Mouse (Mus musculus) intestine, embryonic 16.5 days (tissue): ENCODE data around the gene Ikzf5. TPM values are rescaled to one million over a fixed set of nuclear protein-coding genes. Genes with fewer than 3 reads are reported as not detected.
A peak's percentile ranks its signal among the peaks of the same experiment; 100 is the strongest.

ENCODE experiments used
- ATAC-seq: fragments of 200-750 bp; cut with Nextera tagmentation; 2 replicates; pipeline ENCODE4 v1.8.0; 2017; ENCODE audit warnings: moderate TSS enrichment, moderate library complexity
- H3K27ac ChIP-seq: fragments of 300-500 bp; sonication (generic); 2 replicates; pipeline ENCODE4 v1.5.1; 2014; ENCODE audit warnings: mild to moderate bottlenecking, low read length
- H3K27me3 ChIP-seq: fragments of 300-500 bp; sonication (generic); replicated peaks from 2 replicates; pipeline ENCODE4 v1.6.1; 2014; ENCODE audit warnings: low read length, control low read depth, mixed read lengths; ENCODE audit not compliant: control insufficient read depth, insufficient read depth
- H3K36me3 ChIP-seq: fragments of 300-500 bp; sonication (generic); 2 replicates; pipeline ENCODE4 v1.6.1; 2014; ENCODE audit warnings: low read length, control low read depth; ENCODE audit not compliant: control insufficient read depth, insufficient read depth
- H3K4me1 ChIP-seq: fragments of 300-500 bp; sonication (generic); 2 replicates; pipeline ENCODE4 v1.6.1; 2014; ENCODE audit warnings: low read length, control low read depth, mixed read lengths; ENCODE audit not compliant: control insufficient read depth, insufficient read depth
- H3K4me2 ChIP-seq: fragments of 300-500 bp; sonication (generic); 2 replicates; pipeline ENCODE4 v1.6.1; 2014; ENCODE audit warnings: low read depth, low read length, control low read depth
- H3K4me3 ChIP-seq: fragments of 300-500 bp; sonication (generic); 2 replicates; pipeline ENCODE4 v1.5.1; 2014; ENCODE audit warnings: mild to moderate bottlenecking, low read length
- H3K9ac ChIP-seq: fragments of 300-500 bp; sonication (generic); 2 replicates; pipeline ENCODE4 v1.6.1; 2014; ENCODE audit warnings: low read depth, low read length
- H3K9me3 ChIP-seq: fragments of 300-500 bp; sonication (generic); 2 replicates; pipeline ENCODE4 v1.6.1; 2016; ENCODE audit warnings: low read length, control low read depth; ENCODE audit not compliant: control insufficient read depth
- WGBS: fragments of 180-500 bp; shearing (Covaris S2); extraction: QIAGEN DNeasy Blood & Tissue Kit; methylation state at CpG from one replicate; pipeline ENCODE4 v1.1.7; 2014; 5-methylcytosine and 5-hydroxymethylcytosine counted together
- polyA plus RNA-seq: library from polyadenylated mRNA; unstranded; fragments of >200 nt; fragmentation: Nextera tagmentation; extraction: Ambion mirVana; gene quantifications from 2 replicates; pipeline ENCODE4 v1.2.1, GENCODE M21; 2015

Ikzf5 gene
- polyA plus RNA-seq, 1 experiment from 2014 or later = 8.1 TPM

GRCm38 (mm10) chr7:131362615-131363300 lies 47.6 kb downstream of the Ikzf5 start, which contains the start of gene 2310057M21Rik:
Gene 2310057M21Rik (minus strand): TSS chr7:131362759.
- H3K27me3 ChIP-seq = no peaks in the 10 kb centered on the region
- peak; percentile 97 for ATAC-seq
- peak within 1 kb of the TSS; percentile 86 for H3K4me3 ChIP-seq
- H3K27ac ChIP-seq = peak within 1 kb of the TSS; percentile 96
- H3K9me3 ChIP-seq = no peaks in the 10 kb centered on the region
- under 1% methylated on average over 55 of the region's 55 CpGs for WGBS
- peaks cover 9% of the 10 kb centered on the region for H3K4me1 ChIP-seq
- H3K4me2 ChIP-seq = peak within 1 kb of the TSS; percentile 92
- peak within 1 kb of the TSS; percentile 93 for H3K9ac ChIP-seq
- H3K36me3 ChIP-seq = no peaks in the 10 kb centered on the region

- Histone ChIP-seq H3K4me3 (peak overlapping the region; percentile 86), H3K9ac (peak overlapping the region; percentile 93), H3K4me2 (peak overlapping the region; percentile 92), H3K4me1 (peaks cover 9% of the 10 kb centered on the region), H3K9me3 (no peaks in the 10 kb centered on the region), H3K36me3 (0 out of 2 replicates have a peak, but pooled peaks cover 3% of the 10 kb centered on the region), H3K27me3 (no peaks in the 10 kb centered on the region), H3K27ac (peak overlapping the region; percentile 96)
- under 1% methylated on average over 35 of the region's 35 CpGs for WGBS
- ATAC-seq = peak; percentile 72
These were observed 48.1 kb downstream of the Ikzf5 start for GRCm38 (mm10) chr7:131362269-131362614.

GRCm38 (mm10) chr7:131356105-131356504 lies 54.2 kb downstream of the Ikzf5 start:
- 94% methylated on average over 13 of the region's 13 CpGs for WGBS
- Histone ChIP-seq H3K27me3 (no peaks in the 10 kb centered on the region), H3K4me3 (no peak overlapping the region), H3K9ac (no peak overlapping the region), H3K4me2 (no peak overlapping the region), H3K4me1 (peaks cover 3% of the 10 kb centered on the region), H3K9me3 (no peaks in the 10 kb centered on the region), H3K36me3 (peaks cover 9% of the 10 kb centered on the region; the same call in 1 of the 2 replicates), H3K27ac (no peak overlapping the region)
- ATAC-seq = no peak

DNA sequence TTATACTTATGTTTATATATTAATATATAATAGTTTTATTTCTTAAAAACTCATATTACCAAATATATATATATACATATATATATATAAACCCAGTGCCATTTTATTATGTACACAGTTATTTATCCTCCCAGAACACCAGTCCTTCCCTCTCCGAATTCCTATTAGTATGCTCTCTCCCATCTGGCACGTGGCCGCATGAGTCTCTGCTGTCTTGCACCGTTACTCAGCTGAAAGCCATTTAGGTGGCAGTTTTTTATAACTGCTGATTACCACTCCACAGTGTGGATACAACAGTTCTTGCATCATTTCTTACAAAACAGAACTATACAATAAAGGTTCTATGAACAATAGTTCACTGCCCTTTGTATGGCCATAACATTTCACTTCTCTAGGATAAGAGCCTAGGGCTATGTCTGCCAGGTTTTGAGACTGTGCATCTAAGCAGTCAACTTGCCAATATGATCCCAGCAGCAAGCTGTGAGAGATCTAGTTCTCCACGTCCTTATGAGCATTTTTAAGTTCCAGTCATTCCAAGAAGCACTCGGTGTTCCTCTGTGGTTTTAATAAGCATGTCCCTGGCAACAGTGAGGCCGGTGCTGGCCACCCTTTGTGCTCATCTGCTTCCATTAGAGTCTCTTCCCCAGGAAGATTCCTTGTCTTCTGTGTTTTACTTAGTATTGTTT lies 64.3 kb downstream of the Ikzf5 start:
- H3K36me3 ChIP-seq = peaks cover 15% of the 10 kb centered on the region

More for the DNA sequence above, 64.3 kb downstream of the Ikzf5 start:
- Histone ChIP-seq H3K4me2 (no peak overlapping the region), H3K9ac (no peak overlapping the region), H3K27ac (no peak overlapping the region), H3K9me3 (no peaks in the 10 kb centered on the region), H3K4me1 (no peaks in the 10 kb centered on the region), H3K27me3 (no peaks in the 10 kb centered on the region), H3K4me3 (no peak overlapping the region)
- WGBS = 77% methylated on average over 7 of the region's 7 CpGs
- ATAC-seq = no peak

Other genes starting within 250 kb of the Ikzf5 start
- 0.04 TPM in 1 of 2 replicates, not detected in the other for gene 5430419D17Rik, start 236.1 kb downstream of the Ikzf5 start, polyA plus RNA-seq
- gene Cuzd1, start 88.2 kb downstream of the Ikzf5 start, polyA plus RNA-seq = 1.5 and 1.9 TPM in 2 replicates
- not detected in 2 replicates for gene Fam24b, start 81.0 kb downstream of the Ikzf5 start, polyA plus RNA-seq
- gene Fam24a, start 76.7 kb downstream of the Ikzf5 start, polyA plus RNA-seq = not detected in 2 replicates
- 20.0 TPM in 2 replicates for gene 2310057M21Rik, start 47.8 kb downstream of the Ikzf5 start, polyA plus RNA-seq
- 70.1 and 71.4 TPM in 2 replicates for gene Pstk, start 39.4 kb downstream of the Ikzf5 start, polyA plus RNA-seq
- 70.5 and 75.2 TPM in 2 replicates for gene Acadsb, start 80 bp upstream of the Ikzf5 start, polyA plus RNA-seq
- gene Hmx3, start 132.3 kb upstream of the Ikzf5 start, polyA plus RNA-seq = 0.53 and 0.54 TPM in 2 replicates
- gene Hmx2, start 138.3 kb upstream of the Ikzf5 start, polyA plus RNA-seq = 0.39 and 0.68 TPM in 2 replicates
- 162 and 193 TPM in 2 replicates for gene Bub3, start 149.7 kb upstream of the Ikzf5 start, polyA plus RNA-seq